Mouse (Mus musculus) kidney, adult 2 months (tissue): Measurements from ENCODE around the gene 5730596B20Rik. TPM values are rescaled to one million over a fixed set of nuclear protein-coding genes. Genes with fewer than 3 reads are reported as not detected.

Experiments
- DNase-seq: peaks from one replicate; pipeline ENCODE4 v3.0.0; 2021
- H3K27ac ChIP-seq: fragments of 200-500 bp; 2 replicates; pipeline ENCODE4 v1.5.1; 2012; ENCODE audit warnings: low read depth, low read length, control low read depth, inconsistent platforms; ENCODE audit not compliant: insufficient read depth
- H3K27me3 ChIP-seq: fragments of 200-500 bp; replicated peaks from 2 replicates; pipeline ENCODE4 v1.6.1; 2012; ENCODE audit warnings: mild to moderate bottlenecking, moderate library complexity, low read length, inconsistent platforms; ENCODE audit not compliant: control insufficient read depth, insufficient read depth
- H3K36me3 ChIP-seq: fragments of 200-500 bp; 2 replicates; pipeline ENCODE4 v1.6.1; 2012; ENCODE audit warnings: mild to moderate bottlenecking, moderate library complexity, low read length, inconsistent platforms; ENCODE audit not compliant: control insufficient read depth, insufficient read depth
- H3K4me1 ChIP-seq: fragments of 200-500 bp; 2 replicates; pipeline ENCODE4 v1.6.1; 2011; ENCODE audit warnings: low read length; ENCODE audit not compliant: control insufficient read depth, insufficient read depth
- H3K4me3 ChIP-seq: fragments of 200-500 bp; 2 replicates; pipeline ENCODE4 v1.5.1; 2011; ENCODE audit warnings: mild to moderate bottlenecking, low read depth, low read length, control low read depth; ENCODE audit not compliant: insufficient read depth
- CTCF ChIP-seq: fragments of 200-500 bp; conservative IDR thresholded peaks from 2 replicates; pipeline ENCODE4 v1.5.1; 2011; ENCODE audit warnings: low read depth, mild to moderate bottlenecking, control low read depth, low read length, moderate library complexity, mixed read lengths; ENCODE audit not compliant: insufficient read depth, insufficient read length
- POLR2A ChIP-seq: fragments of 200-500 bp; IDR thresholded peaks from one replicate; pipeline ENCODE4 v1.6.1; 2011; ENCODE audit warnings: low read depth, low read length, control low read depth
- WGBS: fragments of 180-500 bp; shearing (Covaris S2); methylation state at CpG from one replicate; pipeline ENCODE4 v1.1.7; 2018; 5-methylcytosine and 5-hydroxymethylcytosine counted together
- polyA plus RNA-seq: library from polyadenylated mRNA; depleted of rRNA; stranded (reverse); fragments of >200 nt; gene quantifications from 2 replicates; pipeline ENCODE4 v1.2.3, GENCODE M21; 2012

Gene 5730596B20Rik
- polyA plus RNA-seq, 1 experiment: 0.19 TPM

DNA sequence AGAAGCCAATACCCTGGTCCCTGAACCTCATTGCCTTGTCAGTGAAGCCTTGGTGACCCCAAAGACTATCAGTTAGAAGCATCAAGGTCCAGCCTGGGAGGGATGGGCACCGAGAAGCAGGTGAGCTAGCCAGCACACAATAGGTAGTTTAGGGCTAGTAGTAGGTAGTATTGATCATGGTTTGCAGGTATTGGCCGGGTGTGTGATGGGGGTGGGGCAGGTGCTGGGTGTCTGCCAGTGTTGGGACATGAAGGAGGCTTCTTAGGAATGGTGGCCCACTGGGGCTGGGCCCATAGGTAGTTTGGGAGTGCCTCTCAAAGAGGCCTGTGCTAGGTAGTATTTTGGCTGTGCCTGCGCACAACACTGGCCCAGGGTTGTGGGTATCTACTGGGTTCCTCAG lies 37.8 kb downstream of the 5730596B20Rik start:
- peak overlapping the region; percentile 29; the same call in 1 of the 2 replicates for H3K27ac ChIP-seq
- DNase-seq: peak; percentile 24
- TF ChIP-seq POLR2A (no peak), CTCF (no peak)
- no peaks in the 10 kb centered on the region for H3K27me3 ChIP-seq
- H3K4me1 ChIP-seq: 0 out of 2 replicates have a peak, but pooled peaks cover 14% of the 10 kb centered on the region
- no peaks in the 10 kb centered on the region for H3K36me3 ChIP-seq
- WGBS: 66% methylated on average over 3 of the region's 3 CpGs
- no peak overlapping the region for H3K4me3 ChIP-seq

- Histone ChIP-seq H3K27me3 (no peaks in the 10 kb centered on the region), H3K4me1 (0 out of 2 replicates have a peak, but pooled peaks cover 12% of the 10 kb centered on the region), H3K4me3 (peak overlapping the region; percentile 55), H3K36me3 (no peaks in the 10 kb centered on the region), H3K27ac (peak overlapping the region; percentile 94)
- TF ChIP-seq CTCF (no peak), POLR2A (no peak)
- 16% methylated on average over 30 of the region's 30 CpGs for WGBS
- peak; percentile 64 for DNase-seq
Observed at GRCm38 (mm10) chr6:52215771-52216535, 38.7 kb downstream of the 5730596B20Rik start.

- H3K36me3 ChIP-seq: no peaks in the 10 kb centered on the region
- no peak for TF ChIP-seq CTCF
- no peak for TF ChIP-seq POLR2A
- 0 out of 2 replicates have a peak, but pooled peaks cover 12% of the 10 kb centered on the region for H3K4me1 ChIP-seq
- peak; percentile 70 for DNase-seq
- peak overlapping the region; percentile 94 for H3K27ac ChIP-seq
- peak overlapping the region; percentile 85 for H3K4me3 ChIP-seq
- H3K27me3 ChIP-seq: no peaks in the 10 kb centered on the region
- WGBS: 1% methylated on average over 60 of the region's 60 CpGs
Observed at GRCm38 (mm10) chr6:52216691-52217458, 39.6 kb downstream of the 5730596B20Rik start.

GRCm38 (mm10) chr6:52217459-52217768 lies 40.1 kb downstream of the 5730596B20Rik start:
- 0 out of 2 replicates have a peak, but pooled peaks cover 12% of the 10 kb centered on the region for H3K4me1 ChIP-seq
- DNase-seq: peak; percentile 96
- WGBS: 1% methylated on average over 25 of the region's 25 CpGs
- peak overlapping the region; percentile 85 for H3K4me3 ChIP-seq
- TF ChIP-seq CTCF (no peak), POLR2A (peak; percentile 80)
- H3K36me3 ChIP-seq: no peaks in the 10 kb centered on the region
- peak overlapping the region; percentile 98 for H3K27ac ChIP-seq
- no peaks in the 10 kb centered on the region for H3K27me3 ChIP-seq

DNA sequence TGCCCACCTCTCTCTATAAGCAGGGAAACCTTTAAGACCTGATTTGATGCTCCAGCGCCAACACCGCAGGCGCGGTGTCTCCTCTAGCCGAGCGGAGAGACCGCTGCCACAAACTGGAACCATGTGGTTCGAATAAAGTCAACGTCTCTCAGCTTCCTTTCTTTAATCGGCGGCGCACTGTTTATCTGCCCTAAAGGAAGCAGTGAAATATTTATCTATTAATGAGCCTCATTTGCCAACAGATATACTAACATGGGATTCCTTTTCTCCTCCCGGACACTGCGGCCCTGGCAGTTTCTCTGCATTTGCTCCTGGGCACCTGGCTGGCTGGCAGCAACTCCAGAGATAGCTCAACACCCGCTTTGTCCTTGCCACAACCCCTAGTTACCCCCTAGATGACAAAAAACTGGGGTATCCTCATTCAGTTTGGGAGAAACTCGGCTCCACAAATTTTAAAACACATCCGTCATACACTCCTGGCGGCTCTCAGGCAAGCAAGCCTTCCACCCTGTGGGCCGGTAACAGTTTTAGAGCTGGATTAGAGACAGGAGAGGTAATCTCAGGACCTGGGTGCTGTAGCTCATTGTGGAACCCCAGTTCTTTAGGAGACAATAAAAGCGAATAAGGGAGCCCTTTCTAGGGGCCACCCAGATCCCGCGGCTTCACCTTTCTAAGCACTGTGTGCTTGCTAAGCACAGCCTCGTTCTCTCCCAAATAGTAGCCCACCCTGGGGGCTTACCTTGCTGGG lies 40.8 kb downstream of the 5730596B20Rik start:
- 20% methylated on average over 23 of the region's 23 CpGs for WGBS
- no peaks in the 10 kb centered on the region for H3K36me3 ChIP-seq
- peak overlapping the region; percentile 98 for H3K27ac ChIP-seq
- TF ChIP-seq POLR2A (no peak), CTCF (no peak)
- DNase-seq: peak; percentile 59
- 0 out of 2 replicates have a peak, but pooled peaks cover 12% of the 10 kb centered on the region for H3K4me1 ChIP-seq
- H3K4me3 ChIP-seq: peak overlapping the region; percentile 85
- H3K27me3 ChIP-seq: no peaks in the 10 kb centered on the region

GRCm38 (mm10) chr6:52218643-52219215 lies 41.4 kb downstream of the 5730596B20Rik start:
- H3K4me3 ChIP-seq: peak overlapping the region; percentile 85
- no peak for TF ChIP-seq POLR2A
- no peak for TF ChIP-seq CTCF
- H3K4me1 ChIP-seq: 0 out of 2 replicates have a peak, but pooled peaks cover 12% of the 10 kb centered on the region
- no peaks in the 10 kb centered on the region for H3K36me3 ChIP-seq
- H3K27ac ChIP-seq: peak overlapping the region; percentile 98
- peak; percentile 55 for DNase-seq
- WGBS: 40% methylated on average over 14 of the region's 14 CpGs
- H3K27me3 ChIP-seq: no peaks in the 10 kb centered on the region
